Mouse (Mus musculus): Measurements from ENCODE around the gene Elk3. TPM values are rescaled to one million over a fixed set of nuclear protein-coding genes. Genes with fewer than 3 reads are reported as not detected.
A peak's percentile ranks its signal among the peaks of the same experiment; 100 is the strongest.

Gene Elk3
- polyA plus RNA-seq, 1 experiment from 2014 or later: 11.3 TPM

- H3K9ac ChIP-seq (ENCODE audit: low read length): no peak overlapping the region
- ATAC-seq (ENCODE audit: low FRiP score, low TSS enrichment) (no peak), DNase-seq (ENCODE audit: low spot score) (no peak)
- no peaks in the 10 kb centered on the region for H3K36me3 ChIP-seq (ENCODE audit: control insufficient read depth, insufficient read depth, low read length)
- H3K4me1 ChIP-seq (replicated peaks; ENCODE audit: control insufficient read depth, insufficient read depth): peaks cover 10% of the 10 kb centered on the region
- H3K4me3 ChIP-seq (ENCODE audit: low read depth, low read length): no peak overlapping the region
- H3K4me2 ChIP-seq (replicated peaks; ENCODE audit: low read depth): no peak overlapping the region
- H3K9me3 ChIP-seq (ENCODE audit: control insufficient read depth, low read length): no peaks in the 10 kb centered on the region
- no peak for TF ChIP-seq EP300 (optimal IDR thresholded peaks at IDR 0.05)
- no peak for TF ChIP-seq CTCF (IDR thresholded peaks at IDR 0.05; ENCODE audit: low read depth)
- WGBS: 80% methylated on average over 12 of the region's 12 CpGs
- no peaks in the 10 kb centered on the region for H3K27me3 ChIP-seq (ENCODE audit: control insufficient read depth, insufficient read depth, low read length)
- H3K27ac ChIP-seq (replicated peaks): no peak overlapping the region
Measured at GRCm38 (mm10) chr10:93280586-93280985, 30.3 kb downstream of the Elk3 start.

GRCm38 (mm10) chr10:93279062-93279461 is 31.9 kb downstream of the Elk3 start:
- 87% methylated on average over 9 of the region's 9 CpGs for WGBS
- TF ChIP-seq EP300 (optimal IDR thresholded peaks at IDR 0.05) (no peak), CTCF (IDR thresholded peaks at IDR 0.05; ENCODE audit: low read depth) (no peak)
- peaks cover 16% of the 10 kb centered on the region for H3K4me1 ChIP-seq (replicated peaks; ENCODE audit: control insufficient read depth, insufficient read depth)
- no peak overlapping the region for H3K4me2 ChIP-seq (replicated peaks; ENCODE audit: low read depth)
- H3K36me3 ChIP-seq (ENCODE audit: control insufficient read depth, insufficient read depth, low read length): no peaks in the 10 kb centered on the region
- H3K27ac ChIP-seq (replicated peaks): no peak overlapping the region
- H3K4me3 ChIP-seq (ENCODE audit: low read depth, low read length): no peak overlapping the region
- ATAC-seq (ENCODE audit: low FRiP score, low TSS enrichment) (no peak), DNase-seq (ENCODE audit: low spot score) (no peak)
- no peak overlapping the region for H3K9ac ChIP-seq (ENCODE audit: low read length)
- H3K9me3 ChIP-seq (ENCODE audit: control insufficient read depth, low read length): no peaks in the 10 kb centered on the region
- H3K27me3 ChIP-seq (ENCODE audit: control insufficient read depth, insufficient read depth, low read length): no peaks in the 10 kb centered on the region

- 82% methylated on average over 8 of the region's 8 CpGs for WGBS
- no peaks in the 10 kb centered on the region for H3K27me3 ChIP-seq (ENCODE audit: control insufficient read depth, insufficient read depth, low read length)
- TF ChIP-seq EP300 (optimal IDR thresholded peaks at IDR 0.05) (no peak), CTCF (IDR thresholded peaks at IDR 0.05; ENCODE audit: low read depth) (no peak)
- DNase-seq (ENCODE audit: low spot score) (no peak), ATAC-seq (ENCODE audit: low FRiP score, low TSS enrichment) (no peak)
- H3K4me1 ChIP-seq (replicated peaks; ENCODE audit: control insufficient read depth, insufficient read depth): peaks cover 16% of the 10 kb centered on the region
- H3K9me3 ChIP-seq (ENCODE audit: control insufficient read depth, low read length): no peaks in the 10 kb centered on the region
- H3K4me3 ChIP-seq (ENCODE audit: low read depth, low read length): no peak overlapping the region
- H3K27ac ChIP-seq (replicated peaks): no peak overlapping the region
- no peak overlapping the region for H3K4me2 ChIP-seq (replicated peaks; ENCODE audit: low read depth)
- H3K9ac ChIP-seq (ENCODE audit: low read length): no peak overlapping the region
- H3K36me3 ChIP-seq (ENCODE audit: control insufficient read depth, insufficient read depth, low read length): no peaks in the 10 kb centered on the region
Measured at GRCm38 (mm10) chr10:93278361-93278760, 32.6 kb downstream of the Elk3 start.

- H3K4me1 ChIP-seq (replicated peaks; ENCODE audit: control insufficient read depth, insufficient read depth): peaks cover 19% of the 10 kb centered on the region
- peak overlapping the region; percentile 39 for H3K9ac ChIP-seq (ENCODE audit: low read length)
- 50% methylated on average over 9 of the region's 9 CpGs for WGBS
- ATAC-seq (ENCODE audit: low FRiP score, low TSS enrichment) (no peak), DNase-seq (ENCODE audit: low spot score) (no peak)
- no peaks in the 10 kb centered on the region for H3K27me3 ChIP-seq (ENCODE audit: control insufficient read depth, insufficient read depth, low read length)
- peak overlapping the region; percentile 31; the same call in 1 of the 2 replicates for H3K4me3 ChIP-seq (ENCODE audit: low read depth, low read length)
- peak overlapping the region; percentile 48; the same call in 1 of the 2 replicates for H3K4me2 ChIP-seq (replicated peaks; ENCODE audit: low read depth)
- no peaks in the 10 kb centered on the region for H3K36me3 ChIP-seq (ENCODE audit: control insufficient read depth, insufficient read depth, low read length)
- H3K9me3 ChIP-seq (ENCODE audit: control insufficient read depth, low read length): no peaks in the 10 kb centered on the region
- no peak for TF ChIP-seq CTCF (IDR thresholded peaks at IDR 0.05; ENCODE audit: low read depth)
- no peak for TF ChIP-seq EP300 (optimal IDR thresholded peaks at IDR 0.05)
- H3K27ac ChIP-seq (replicated peaks): no peak overlapping the region
Measured at GRCm38 (mm10) chr10:93276857-93277256, 34.1 kb downstream of the Elk3 start.

GRCm38 (mm10) chr10:93276349-93276763 is 34.6 kb downstream of the Elk3 start:
- no peaks in the 10 kb centered on the region for H3K9me3 ChIP-seq (ENCODE audit: control insufficient read depth, low read length)
- 12% methylated on average over 16 of the region's 16 CpGs for WGBS
- H3K27me3 ChIP-seq (ENCODE audit: control insufficient read depth, insufficient read depth, low read length): no peaks in the 10 kb centered on the region
- no peak for TF ChIP-seq EP300 (optimal IDR thresholded peaks at IDR 0.05)
- no peak for TF ChIP-seq CTCF (IDR thresholded peaks at IDR 0.05; ENCODE audit: low read depth)
- H3K4me2 ChIP-seq (replicated peaks; ENCODE audit: low read depth): peak overlapping the region; percentile 48
- H3K9ac ChIP-seq (ENCODE audit: low read length): peak overlapping the region; percentile 39
- peak overlapping the region; percentile 31 for H3K4me3 ChIP-seq (ENCODE audit: low read depth, low read length)
- H3K27ac ChIP-seq (replicated peaks): peak overlapping the region; percentile 71
- ATAC-seq (ENCODE audit: low FRiP score, low TSS enrichment): peak; percentile 75
- no peaks in the 10 kb centered on the region for H3K36me3 ChIP-seq (ENCODE audit: control insufficient read depth, insufficient read depth, low read length)
- DNase-seq (ENCODE audit: low spot score): peak; percentile 85
- H3K4me1 ChIP-seq (replicated peaks; ENCODE audit: control insufficient read depth, insufficient read depth): peaks cover 19% of the 10 kb centered on the region

GRCm38 (mm10) chr10:93275212-93276136 is 35.5 kb downstream of the Elk3 start:
- TF ChIP-seq CTCF (IDR thresholded peaks at IDR 0.05; ENCODE audit: low read depth) (0 out of 2 replicates have a peak, but pooled peaks have one; percentile 5), EP300 (optimal IDR thresholded peaks at IDR 0.05) (no peak)
- Histone ChIP-seq H3K9ac (ENCODE audit: low read length) (peak overlapping the region; percentile 23; the same call in 1 of the 2 replicates), H3K4me1 (replicated peaks; ENCODE audit: control insufficient read depth, insufficient read depth) (peaks cover 19% of the 10 kb centered on the region), H3K9me3 (ENCODE audit: control insufficient read depth, low read length) (no peaks in the 10 kb centered on the region), H3K4me3 (ENCODE audit: low read depth, low read length) (peak overlapping the region; percentile 31; the same call in 1 of the 2 replicates), H3K27me3 (ENCODE audit: control insufficient read depth, insufficient read depth, low read length) (no peaks in the 10 kb centered on the region), H3K4me2 (replicated peaks; ENCODE audit: low read depth) (peak overlapping the region; percentile 48), H3K27ac (replicated peaks) (peak overlapping the region; percentile 71), H3K36me3 (ENCODE audit: control insufficient read depth, insufficient read depth, low read length) (no peaks in the 10 kb centered on the region)
- DNase-seq (ENCODE audit: low spot score) (peak; percentile 41), ATAC-seq (ENCODE audit: low FRiP score, low TSS enrichment) (peak; percentile 50; the same call in 1 of the 2 replicates)
- WGBS: 48% methylated on average over 25 of the region's 25 CpGs
